Mouse (Mus musculus): ENCODE data around the gene Trpv1. TPM values are rescaled to one million over a fixed set of nuclear protein-coding genes. Genes with fewer than 3 reads are reported as not detected.

The Trpv1 gene
- total and polyA plus RNA-seq, 3 experiments = not detected

DNA sequence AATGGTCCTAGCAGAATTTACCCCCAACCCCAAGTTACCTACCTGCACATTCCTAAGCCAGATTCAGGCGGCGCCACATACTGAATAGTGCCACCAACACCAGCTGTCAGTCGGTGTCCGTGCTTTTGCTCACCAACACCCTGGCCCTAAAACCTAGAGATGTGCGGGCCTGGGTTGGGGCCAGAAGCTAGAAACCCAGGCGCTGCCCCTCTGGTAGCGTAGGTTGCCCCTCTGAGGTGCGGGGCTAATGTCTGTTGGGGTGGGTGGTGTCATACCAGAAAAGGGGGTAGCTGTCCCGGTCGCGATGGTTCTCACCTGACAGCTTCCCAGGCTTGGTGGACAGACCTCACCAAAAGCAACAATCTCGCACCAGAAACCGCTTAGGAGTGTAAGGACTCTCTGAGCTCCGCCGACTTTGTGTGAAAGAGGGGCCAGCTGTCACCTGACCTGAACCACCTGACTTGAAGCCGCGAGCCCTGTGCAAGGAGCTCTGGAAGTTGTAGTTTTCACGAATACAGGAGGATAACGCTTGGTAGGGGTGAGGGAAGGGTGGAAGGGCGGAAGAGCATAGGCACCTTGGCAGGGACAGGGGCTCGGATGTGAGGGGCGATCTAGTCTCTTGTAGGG lies 35.4 kb upstream of the Trpv1 start, which contains the start of gene Ctns:
Gene Ctns, minus strand, starts transcription at position 440 of the 627 bp plus-strand sequence.
- Histone ChIP-seq H3K4me3 (ENCODE audit: control insufficient read depth in 1 of 2, insufficient read depth in 1 of 2, low read depth in 2 of 2, low read length in 2 of 2) (peak within 1 kb of the TSS; percentile 66 to 86), H3K27ac (ENCODE audit: control insufficient read depth, low read depth, low read length) (peak within 1 kb of the TSS; percentile 8; the same call in 1 of the 2 replicates), H3K36me3 (ENCODE audit: control insufficient read depth in 1 of 2, insufficient read depth in 2 of 2, low read length in 2 of 2) (peaks cover 0 to 3% of the 10 kb centered on the region in 2 experiments; a peak in 1 of 4 replicates), H3K9ac (ENCODE audit: control insufficient read depth, low read depth, low read length, poor library complexity, severe bottlenecking) (peak within 1 kb of the TSS; percentile 68), H3K27me3 (ENCODE audit: control insufficient read depth in 1 of 2, insufficient read depth in 2 of 2, low read length in 2 of 2) (no peaks in the 10 kb centered on the region), H3K9me3 (replicated peaks; ENCODE audit: insufficient read depth, low read length) (no peaks in the 10 kb centered on the region), H3K4me1 (ENCODE audit: control insufficient read depth in 1 of 2, insufficient read depth in 2 of 2, low read length in 2 of 2) (0 out of 4 replicates have a peak, but pooled peaks cover 0 to 2% of the 10 kb centered on the region in 2 experiments), H3K79me2 (ENCODE audit: control insufficient read depth, insufficient read depth, low read length, poor library complexity) (no peaks in the 10 kb centered on the region; the same call in 1 of the 2 replicates)
- peak; percentile 96 for DNase-seq (ENCODE audit: low read depth, low spot score)
- TF ChIP-seq ZKSCAN1 (IDR thresholded peaks at IDR 0.05; ENCODE audit: low read depth, low read length) = no peak
- peak; percentile 49 for TF ChIP-seq CHD2 (IDR thresholded peaks at IDR 0.05; ENCODE audit: low read length)
- TF ChIP-seq CHD1 (IDR thresholded peaks at IDR 0.05; ENCODE audit: low read depth, low read length) = no peak
- no peak for TF ChIP-seq ZC3H11A (IDR thresholded peaks at IDR 0.05; ENCODE audit: low read depth, low read length)
- TF ChIP-seq ZNF384 (IDR thresholded peaks at IDR 0.05; ENCODE audit: low read depth, low read length) = no peak
- TF ChIP-seq SIN3A (IDR thresholded peaks at IDR 0.05; ENCODE audit: low read length) = peak; percentile 98
- no peak; the same call in 1 of the 2 replicates for TF ChIP-seq MAX (IDR thresholded peaks at IDR 0.05; ENCODE audit: low read length)
- no peak for TF ChIP-seq GATA1 (IDR thresholded peaks at IDR 0.05; ENCODE audit: low read depth, low read length)
- TF ChIP-seq RCOR1 (IDR thresholded peaks at IDR 0.05; ENCODE audit: low read depth, low read length) = no peak
- TF ChIP-seq POLR2AphosphoS2 (IDR thresholded peaks at IDR 0.05; ENCODE audit: low read length) = 0 out of 2 replicates have a peak, but pooled peaks have one; percentile 40
- TF ChIP-seq ETS1 (IDR thresholded peaks at IDR 0.05; ENCODE audit: low read depth, low read length) = peak; percentile 39; the same call in 1 of the 2 replicates
- TF ChIP-seq USF1 (IDR thresholded peaks at IDR 0.05; ENCODE audit: low read depth, low read length) = peak; percentile 98
- 0 out of 4 replicates have a peak, but pooled peaks of 1 of the 2 experiments have one; percentile 17 for TF ChIP-seq EP300 (IDR thresholded peaks at IDR 0.05; ENCODE audit: low read depth in 1 of 2, low read length in 2 of 2)
- no peak for TF ChIP-seq RAD21 (IDR thresholded peaks at IDR 0.05; ENCODE audit: low read depth, low read length)
- peak; percentile 50; the same call in 1 of the 2 replicates for TF ChIP-seq NELFE (IDR thresholded peaks at IDR 0.05; ENCODE audit: low read depth, low read length)
- no peak for TF ChIP-seq MEF2A (IDR thresholded peaks at IDR 0.05; ENCODE audit: extremely low read depth, insufficient replicate concordance, low read depth, low read length, poor library complexity, severe bottlenecking)
- peak; percentile 54; the same call in 1 of the 2 replicates for TF ChIP-seq ZMIZ1 (IDR thresholded peaks at IDR 0.05; ENCODE audit: low read depth, low read length)
- no peak for TF ChIP-seq SMC3 (IDR thresholded peaks at IDR 0.05; ENCODE audit: low read depth, low read length)
- TF ChIP-seq USF2 (IDR thresholded peaks at IDR 0.05; ENCODE audit: borderline replicate concordance in 1 of 2, insufficient read depth in 1 of 2, low read depth in 1 of 2, low read length in 2 of 2) = peak; percentile 94 to 99
- no peak for TF ChIP-seq CTCF (IDR thresholded peaks at IDR 0.05 in 2 of 3, conservative IDR thresholded peaks at IDR 0.05 in 1 of 3; ENCODE audit: control insufficient read depth in 1 of 3, insufficient read depth in 1 of 3, low read depth in 2 of 3, low read length in 3 of 3, poor library complexity in 1 of 3, severe bottlenecking in 1 of 3)
- no peak for TF ChIP-seq BHLHE40 (IDR thresholded peaks at IDR 0.05; ENCODE audit: borderline replicate concordance, low read depth, low read length)
- no peak for TF ChIP-seq GABPA (IDR thresholded peaks at IDR 0.05; ENCODE audit: low read depth, low read length)
- TF ChIP-seq POLR2A (IDR thresholded peaks at IDR 0.05; ENCODE audit: control insufficient read depth in 1 of 2, insufficient read depth in 1 of 2, low read depth in 1 of 2, low read length in 2 of 2, poor library complexity in 1 of 2) = peak; percentile 17 to 45; a peak in 1 of 4 replicates
- TF ChIP-seq NRF1 (IDR thresholded peaks at IDR 0.05; ENCODE audit: insufficient read depth, low read depth, low read length, poor library complexity, severe bottlenecking) = no peak
- TF ChIP-seq POLR2AphosphoS5 (IDR thresholded peaks at IDR 0.05; ENCODE audit: borderline replicate concordance, low read depth, low read length) = no peak
- TF ChIP-seq KAT2A (conservative IDR thresholded peaks at IDR 0.05; ENCODE audit: low read depth, low read length) = peak; percentile 86
- no peak for TF ChIP-seq MYB (IDR thresholded peaks at IDR 0.05; ENCODE audit: low read depth, low read length)
- peak; percentile 25; the same call in 1 of the 2 replicates for TF ChIP-seq MYC (IDR thresholded peaks at IDR 0.05; ENCODE audit: low read depth, low read length)
- peak; percentile 65 for TF ChIP-seq TBP (IDR thresholded peaks at IDR 0.05; ENCODE audit: low read depth, low read length)
- TF ChIP-seq MXI1 (IDR thresholded peaks at IDR 0.05; ENCODE audit: low read depth, low read length) = peak; percentile 71; the same call in 1 of the 2 replicates
- peak; percentile 98 for TF ChIP-seq HCFC1 (IDR thresholded peaks at IDR 0.05; ENCODE audit: low read depth, low read length)
- no peak; the same call in 1 of the 2 replicates for TF ChIP-seq TCF12 (IDR thresholded peaks at IDR 0.05; ENCODE audit: low read depth, low read length)
- peak; percentile 57; the same call in 1 of the 2 replicates for TF ChIP-seq MAZ (IDR thresholded peaks at IDR 0.05; ENCODE audit: low read depth, low read length)
- TF ChIP-seq E2F4 (IDR thresholded peaks at IDR 0.05; ENCODE audit: borderline replicate concordance, low read depth, low read length) = peak; percentile 19; the same call in 1 of the 2 replicates
- no peak for TF ChIP-seq JUND (IDR thresholded peaks at IDR 0.05; ENCODE audit: low read depth, low read length)
- no peak for TF ChIP-seq MAFK (IDR thresholded peaks at IDR 0.05; ENCODE audit: borderline replicate concordance, low read depth, low read length)

Data from MEL (cell line).